ENCODE assay signal across 21 mouse cellular contexts in genomic region chr6:100910136-100910675, GRCm38 (mm10).
DNase-seq lines count a peak whose midpoint lies in the region; ATAC-seq lines count a peak whose summit lies in the region.
"Had no signal": no experiment of that assay in that cellular context is flagged by ENCODE, and none has a peak within 500 bp of the region (broad histone marks: within the 10 kb centered on the region; RNA-seq: fewer than 3 reads in every experiment).

No protein-coding gene starts in this region.

- no peaks in the 10 kb centered on the region for H3K9me3 ChIP-seq in midbrain, embryonic 11.5 days (ENCODE audit: control insufficient read depth, low read length)
- H3K9me3 ChIP-seq in midbrain, embryonic 10.5 days (replicated peaks) = no peaks in the 10 kb centered on the region
- no peaks in the 10 kb centered on the region for H3K9me3 ChIP-seq in limb, embryonic 11.5 days (ENCODE audit: control insufficient read depth, low read length)
- H3K9me3 ChIP-seq: hindbrain, embryonic 13.5 days; midbrain, embryonic 12.5 days had no signal

- H3K4me2 ChIP-seq in midbrain, embryonic 11.5 days = no peak overlapping the region
- H3K4me2 ChIP-seq in limb, embryonic 11.5 days (ENCODE audit: low read depth, severe bottlenecking) = no peak overlapping the region
- H3K4me2 ChIP-seq: heart, embryonic 13.5 days; hindbrain, embryonic 13.5 days; midbrain, embryonic 12.5 days had no signal

- H3K36me3 ChIP-seq in midbrain, embryonic 11.5 days (ENCODE audit: control insufficient read depth, insufficient read depth, low read length) = no peaks in the 10 kb centered on the region
- no peaks in the 10 kb centered on the region for H3K36me3 ChIP-seq in midbrain, embryonic 10.5 days
- H3K36me3 ChIP-seq in limb, embryonic 11.5 days (ENCODE audit: control insufficient read depth, insufficient read depth, low read length) = no peaks in the 10 kb centered on the region
- H3K36me3 ChIP-seq: heart, embryonic 13.5 days; hindbrain, embryonic 13.5 days; midbrain, embryonic 12.5 days had no signal

- H3K27ac ChIP-seq in midbrain, embryonic 11.5 days (ENCODE audit: low read depth, low read length) = no peak overlapping the region
- no peak overlapping the region for H3K27ac ChIP-seq in midbrain, embryonic 10.5 days (replicated peaks)
- H3K27ac ChIP-seq in limb, embryonic 11.5 days (replicated peaks; ENCODE audit: low read depth, low read length) = 0 out of 2 replicates have a peak overlapping the region, but pooled peaks have one; percentile 14
- H3K27ac ChIP-seq: heart, adult 2 months; heart, embryonic 13.5 days; hindbrain, embryonic 13.5 days; midbrain, embryonic 12.5 days had no signal

- no peaks in the 10 kb centered on the region for H3K27me3 ChIP-seq in midbrain, embryonic 11.5 days (ENCODE audit: control insufficient read depth, insufficient read depth, low read length)
- no peaks in the 10 kb centered on the region for H3K27me3 ChIP-seq in midbrain, embryonic 10.5 days (ENCODE audit: low read depth, poor library complexity, severe bottlenecking)
- H3K27me3 ChIP-seq in limb, embryonic 11.5 days (ENCODE audit: control insufficient read depth, insufficient read depth, low read length) = no peaks in the 10 kb centered on the region
- H3K27me3 ChIP-seq: heart, embryonic 13.5 days; hindbrain, embryonic 13.5 days; midbrain, embryonic 12.5 days had no signal

- DNase-seq in embryo, embryonic 10.5 days (ENCODE audit: low spot score) = peak; percentile 34
- DNase-seq in embryo, embryonic 9.5 days (ENCODE audit: extremely low spot score) = no peak
- DNase-seq in midbrain, embryonic 11.5 days (ENCODE audit: low spot score, missing footprints) = peak; percentile 70
- no peak for DNase-seq in midbrain, embryonic 10.5 days (ENCODE audit: low spot score)
- DNase-seq in kidney, postnatal 10 days = peak; percentile 19
- DNase-seq in limb, embryonic 11.5 days (ENCODE audit: low spot score) = no peak
- no peak for DNase-seq in gastrocnemius, postnatal 10 days
- no peak for DNase-seq in lung, postnatal 25 days (ENCODE audit: low spot score)
- DNase-seq: adrenal gland, postnatal 14 days; cerebellum, adult 8-10 months; gastrocnemius, postnatal 25 days; heart, adult 2 months; left cerebral cortex, postnatal 4 days; retina, postnatal 1 day; right cerebral cortex, postnatal 25 days; spleen, adult 18-20 months had no signal

- ATAC-seq in midbrain, embryonic 11.5 days (ENCODE audit: low FRiP score) = no peak
- ATAC-seq in limb, embryonic 11.5 days (ENCODE audit: insufficient number of reproducible peaks, low FRiP score, low TSS enrichment, low read depth) = no peak
- ATAC-seq: forebrain, embryonic 16.5 days; lung, postnatal 0 days had no signal

- no peak overlapping the region for H3K4me3 ChIP-seq in midbrain, embryonic 11.5 days (ENCODE audit: low read depth, low read length)
- no peak overlapping the region for H3K4me3 ChIP-seq in midbrain, embryonic 10.5 days
- no peak overlapping the region for H3K4me3 ChIP-seq in limb, embryonic 11.5 days (ENCODE audit: low read depth, low read length)
- H3K4me3 ChIP-seq: heart, adult 2 months; heart, embryonic 13.5 days; hindbrain, embryonic 13.5 days; midbrain, embryonic 12.5 days had no signal

- 76% methylated on average over 2 of the region's 2 CpGs for WGBS in midbrain, embryonic 11.5 days
- 77% methylated on average over 2 of the region's 2 CpGs for WGBS in midbrain, embryonic 10.5 days
- WGBS in limb, embryonic 11.5 days = 31% methylated on average over 2 of the region's 2 CpGs

- H3K4me1 ChIP-seq in midbrain, embryonic 11.5 days (ENCODE audit: control insufficient read depth, insufficient read depth, low read length) = no peaks in the 10 kb centered on the region
- H3K4me1 ChIP-seq in midbrain, embryonic 10.5 days = peaks cover 14% of the 10 kb centered on the region
- H3K4me1 ChIP-seq in limb, embryonic 11.5 days (ENCODE audit: control insufficient read depth, insufficient read depth, low read length) = peaks cover 19% of the 10 kb centered on the region
- H3K4me1 ChIP-seq: heart, embryonic 13.5 days had no signal

- H3K9ac ChIP-seq in midbrain, embryonic 11.5 days (ENCODE audit: low read length) = no peak overlapping the region
- no peak overlapping the region for H3K9ac ChIP-seq in limb, embryonic 11.5 days (ENCODE audit: low read length)
- H3K9ac ChIP-seq: heart, embryonic 13.5 days; hindbrain, embryonic 13.5 days; midbrain, embryonic 12.5 days had no signal

Comparison
In these comparisons a context has a peak if more than half of its experiments do, and no peak if none do; other contexts are left out.
1. DNase-seq: peak in embryo, embryonic 10.5 days (single experiment), midbrain, embryonic 11.5 days (single experiment) and kidney, postnatal 10 days (single experiment); none in embryo, embryonic 9.5 days (single experiment), midbrain, embryonic 10.5 days (single experiment), limb, embryonic 11.5 days (single experiment), gastrocnemius, postnatal 10 days (single experiment) and lung, postnatal 25 days (single experiment).